Mouse (Mus musculus) ES-E14 (cell line): ENCODE measurements around the gene Ccdc97. TPM values are rescaled to one million over a fixed set of nuclear protein-coding genes. Genes with fewer than 3 reads are reported as not detected.

ENCODE experiments used
- DNase-seq: peaks from one replicate; pipeline ENCODE4 v3.0.0-alpha.2; 2013; ENCODE audit warnings: low read depth, low spot score
- H3K27ac ChIP-seq: 2 replicates; pipeline ENCODE4 v1.5.1; 2012; ENCODE audit warnings: low read depth, mild to moderate bottlenecking, low read length, moderate library complexity, mixed read lengths; ENCODE audit not compliant: poor library complexity, insufficient read depth, severe bottlenecking
- H3K36me3 ChIP-seq: 2 replicates; pipeline ENCODE4 v1.6.1; 2012; ENCODE audit warnings: mild to moderate bottlenecking, low read length, moderate library complexity, mixed read lengths; ENCODE audit not compliant: control insufficient read depth, poor library complexity, insufficient read depth, severe bottlenecking
- H3K4me1 ChIP-seq, 2 experiments: fragments of 150-350 bp in 1 of 2; sonication (generic) in 1 of 2; 2 replicates each; pipeline ENCODE4 v1.6.1; 2012; ENCODE audit warnings: low read length in 2 of 2, mild to moderate bottlenecking in 1 of 2, mixed read lengths in 1 of 2; ENCODE audit not compliant: control insufficient read depth in 2 of 2, insufficient read depth in 2 of 2, poor library complexity in 1 of 2
- H3K4me3 ChIP-seq, 2 experiments: fragments of 150-350 bp in 1 of 2; sonication (generic) in 1 of 2; 2 replicates each; pipeline ENCODE4 v1.5.1; 2012; ENCODE audit warnings: low read length in 2 of 2, low read depth in 1 of 2, mild to moderate bottlenecking in 1 of 2, mixed read lengths in 1 of 2; ENCODE audit not compliant: insufficient read depth in 1 of 2, poor library complexity in 1 of 2, severe bottlenecking in 1 of 2
- H3K9ac ChIP-seq: 2 replicates; pipeline ENCODE4 v1.6.1; 2012; ENCODE audit warnings: low read depth, mild to moderate bottlenecking, low read length, mixed read lengths; ENCODE audit not compliant: poor library complexity, insufficient read depth, severe bottlenecking
- H3K9me3 ChIP-seq: fragments of 150-350 bp; sonication (generic); 2 replicates; pipeline ENCODE4 v1.6.1; 2012; ENCODE audit warnings: low read depth, mild to moderate bottlenecking, low read length; ENCODE audit not compliant: control insufficient read depth, insufficient read depth
- CHD2 ChIP-seq: IDR thresholded peaks from 2 replicates; pipeline ENCODE4 v1.6.1; 2014; ENCODE audit warnings: mild to moderate bottlenecking, low read depth, low read length, inconsistent platforms
- HCFC1 ChIP-seq: IDR thresholded peaks from 2 replicates; pipeline ENCODE4 v1.6.1; 2012; ENCODE audit warnings: low read length, inconsistent platforms, borderline replicate concordance; ENCODE audit not compliant: insufficient read depth
- MAFK ChIP-seq: IDR thresholded peaks from 2 replicates; pipeline ENCODE4 v1.6.1; 2014; ENCODE audit warnings: mild to moderate bottlenecking, low read depth, low read length, inconsistent platforms; ENCODE audit not compliant: insufficient read depth
- ZC3H11A ChIP-seq: IDR thresholded peaks from 2 replicates; pipeline ENCODE4 v1.6.1; 2012; ENCODE audit warnings: low read depth, mild to moderate bottlenecking, inconsistent platforms, low read length, borderline replicate concordance
- ZNF384 ChIP-seq: IDR thresholded peaks from 2 replicates; pipeline ENCODE4 v1.6.1; 2012; ENCODE audit warnings: low read depth, low read length, inconsistent platforms
- in situ Hi-C, 2 experiments: fragments of 600-800 bp; cut with MboI; formaldehyde crosslinking; loops; one replicate each; pipeline ENCODE4 v1.15.1; 2025; ENCODE audit warnings: low sequenced_read_pairs in 2 of 2, inconsistent platforms in 1 of 2; ENCODE audit not compliant: unreplicated experiment in 2 of 2
- total RNA-seq: library from RNA; depleted of rRNA; stranded (reverse); fragments of 300-350 nt; gene quantifications from 2 replicates; pipeline ENCODE4 v1.2.3, GENCODE M21; 2012

Ccdc97 gene
- total RNA-seq, 1 experiment: 21.7 TPM

GRCm38 (mm10) chr7:25705801-25706251 lies 13.1 kb downstream of the Ccdc97 start:
- DNase-seq: no peak
- in situ Hi-C loops: no loop called here
- Histone ChIP-seq H3K9me3 (no peaks in the 10 kb centered on the region), H3K9ac (no peak overlapping the region), H3K4me3 (no peak overlapping the region), H3K27ac (no peak overlapping the region), H3K36me3 (no peaks in the 10 kb centered on the region), H3K4me1 (peaks cover 3 to 21% of the 10 kb centered on the region in 2 experiments; a peak in 1 of 4 replicates)
- TF ChIP-seq ZNF384 (no peak), HCFC1 (no peak), MAFK (no peak), ZC3H11A (no peak), CHD2 (no peak)

GRCm38 (mm10) chr7:25704716-25705364 lies 14.0 kb downstream of the Ccdc97 start:
- TF ChIP-seq HCFC1: 0 out of 2 replicates have a peak, but pooled peaks have one; percentile 21
- TF ChIP-seq ZC3H11A: no peak
- no peak for TF ChIP-seq ZNF384
- Histone ChIP-seq H3K4me1 (peaks cover 0 to 15% of the 10 kb centered on the region in 2 experiments; a peak in 1 of 4 replicates), H3K9me3 (no peaks in the 10 kb centered on the region), H3K36me3 (no peaks in the 10 kb centered on the region), H3K27ac (no peak overlapping the region), H3K4me3 (peak overlapping the region; percentile 70 to 71), H3K9ac (peak overlapping the region; percentile 50; the same call in 1 of the 2 replicates)
- no peak for DNase-seq
- in situ Hi-C loops: no loop called here

- Histone ChIP-seq H3K4me3 (no peak overlapping the region), H3K4me1 (peaks cover 0 to 13% of the 10 kb centered on the region in 2 experiments; a peak in 1 of 4 replicates), H3K36me3 (no peaks in the 10 kb centered on the region), H3K9ac (no peak overlapping the region), H3K27ac (no peak overlapping the region), H3K9me3 (no peaks in the 10 kb centered on the region)
- TF ChIP-seq ZC3H11A (no peak), MAFK (no peak), ZNF384 (no peak), HCFC1 (no peak), CHD2 (no peak)
- in situ Hi-C loops: no loop called here
- DNase-seq: no peak
Observed at GRCm38 (mm10) chr7:25703793-25704494, 14.9 kb downstream of the Ccdc97 start.

GRCm38 (mm10) chr7:25702350-25702749 lies 16.5 kb downstream of the Ccdc97 start:
- in situ Hi-C loops: no loop called here
- Histone ChIP-seq H3K36me3 (no peaks in the 10 kb centered on the region), H3K9ac (no peak overlapping the region), H3K4me1 (peaks cover 0 to 5% of the 10 kb centered on the region in 2 experiments; a peak in 1 of 4 replicates), H3K4me3 (no peak overlapping the region), H3K9me3 (no peaks in the 10 kb centered on the region), H3K27ac (no peak overlapping the region)
- TF ChIP-seq ZNF384: no peak
- no peak for TF ChIP-seq CHD2
- no peak for TF ChIP-seq ZC3H11A
- DNase-seq: no peak
